Mouse (Mus musculus) c-Kit-positive CD71-negative TER-119-negative erythroid progenitor cells, embryonic 14.5 days (primary cell): Measurements from ENCODE around the gene Fndc1.

Experiments
- DNase-seq: peaks from one replicate; pipeline ENCODE4 v3.0.0-alpha.2; 2013; ENCODE audit warnings: low read depth

Gene Fndc1

GRCm38 (mm10) chr17:7820176-7820575, 6.9 kb downstream of the Fndc1 start:
- no peak for DNase-seq

- DNase-seq, result no peak
These were observed 10.5 kb downstream of the Fndc1 start for GRCm38 (mm10) chr17:7816602-7817001.

GRCm38 (mm10) chr17:7814433-7814832, 12.7 kb downstream of the Fndc1 start:
- no peak for DNase-seq

- DNase-seq, result no peak
These were observed 19.1 kb downstream of the Fndc1 start for GRCm38 (mm10) chr17:7808043-7808442.

- no peak for DNase-seq
These were observed 22.0 kb downstream of the Fndc1 start for GRCm38 (mm10) chr17:7805105-7805504.

- DNase-seq, result no peak
These were observed 24.6 kb downstream of the Fndc1 start for GRCm38 (mm10) chr17:7802483-7802882.

- no peak for DNase-seq
These were observed 27.2 kb downstream of the Fndc1 start for GRCm38 (mm10) chr17:7799894-7800293.

- DNase-seq, result no peak
These were observed 31.5 kb downstream of the Fndc1 start for GRCm38 (mm10) chr17:7795584-7795983.

GRCm38 (mm10) chr17:7795168-7795567, 31.9 kb downstream of the Fndc1 start:
- DNase-seq, result no peak

GRCm38 (mm10) chr17:7794093-7794492, 33.0 kb downstream of the Fndc1 start:
- DNase-seq, result no peak

GRCm38 (mm10) chr17:7790512-7790911, 36.6 kb downstream of the Fndc1 start:
- no peak for DNase-seq

GRCm38 (mm10) chr17:7774101-7774500, 53.0 kb downstream of the Fndc1 start:
- no peak for DNase-seq

GRCm38 (mm10) chr17:7759786-7760185, 67.3 kb downstream of the Fndc1 start:
- no peak for DNase-seq

GRCm38 (mm10) chr17:7755001-7755400, 72.1 kb downstream of the Fndc1 start:
- no peak for DNase-seq

GRCm38 (mm10) chr17:7753383-7753782, 73.7 kb downstream of the Fndc1 start:
- no peak for DNase-seq

GRCm38 (mm10) chr17:7749051-7749815, 77.9 kb downstream of the Fndc1 start:
- DNase-seq, result no peak

GRCm38 (mm10) chr17:7746841-7747240, 80.3 kb downstream of the Fndc1 start:
- DNase-seq, result no peak

- DNase-seq, result no peak
These were observed 82.1 kb downstream of the Fndc1 start for GRCm38 (mm10) chr17:7744976-7745375.

GRCm38 (mm10) chr17:7740988-7741387, 86.1 kb downstream of the Fndc1 start:
- DNase-seq, result peak; percentile 53

GRCm38 (mm10) chr17:7722991-7723390, 104.1 kb downstream of the Fndc1 start:
- no peak for DNase-seq

- no peak for DNase-seq
These were observed 108.2 kb downstream of the Fndc1 start for GRCm38 (mm10) chr17:7718886-7719285.

GRCm38 (mm10) chr17:7717945-7718344, 109.2 kb downstream of the Fndc1 start:
- no peak for DNase-seq

GRCm38 (mm10) chr17:7713020-7713419, 114.1 kb downstream of the Fndc1 start:
- no peak for DNase-seq

GRCm38 (mm10) chr17:7707073-7707472, 120.0 kb downstream of the Fndc1 start:
- DNase-seq, result no peak
